Mouse (Mus musculus): Measurements from ENCODE around the gene Tbx10.
"Not testable (repeated sequence)": the region's sequence is repeated elsewhere in the genome, so short reads cannot be mapped to it uniquely, and the experiment has no call there.

DNA sequence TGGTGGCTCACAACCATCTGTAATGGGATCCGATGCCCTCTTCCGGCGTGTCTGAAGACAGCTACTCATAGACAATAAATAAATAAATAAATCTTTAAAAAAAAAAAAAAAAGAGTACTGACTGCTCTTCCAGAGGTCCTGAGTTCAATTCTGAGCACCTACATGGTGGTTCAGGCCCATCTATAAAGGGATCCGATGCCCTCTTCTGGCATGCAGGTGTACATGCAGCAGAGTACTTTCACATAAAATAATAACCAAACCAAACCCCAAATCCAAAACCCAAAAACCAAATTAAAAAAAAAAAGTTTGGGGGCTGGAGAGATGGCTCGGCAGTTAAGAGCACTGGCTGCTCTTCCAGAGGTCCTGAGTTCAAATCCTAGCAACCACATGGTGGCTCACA is 56.5 kb downstream of the Tbx10 start:
- peak; percentile 34; the same call in 1 of the 2 replicates for TF ChIP-seq CTCF (conservative IDR thresholded peaks at IDR 0.05; ENCODE audit: insufficient read depth, insufficient read length, low read depth, low read length)
- TF ChIP-seq POLR2A (IDR thresholded peaks at IDR 0.05; ENCODE audit: low read depth, low read length), result not testable (repeated sequence)

Measured in kidney, adult 2 months (tissue).